Mouse (Mus musculus) layer of hippocampus, adult 2 months (tissue): ENCODE data around the gene Erbb4. TPM values are rescaled to one million over a fixed set of nuclear protein-coding genes. Genes with fewer than 3 reads are reported as not detected.

Experiments
- DNase-seq, 2 experiments: peaks; one replicate each; pipeline ENCODE4 v3.0.0; 2022; ENCODE audit warnings: low spot score in 2 of 2
- H3K27ac ChIP-seq: fragments of 200-600 bp; 2 replicates; pipeline ENCODE4 v1.8.1; 2022
- H3K4me3 ChIP-seq: fragments of 200-600 bp; 2 replicates; pipeline ENCODE4 v1.8.1; 2022; ENCODE audit warnings: mild to moderate bottlenecking
- CTCF ChIP-seq: fragments of 200-600 bp; conservative IDR thresholded peaks from 2 replicates; pipeline ENCODE4 v1.8.1; 2022; ENCODE audit warnings: antibody characterized with exemption, mild to moderate bottlenecking, moderate library complexity
- total RNA-seq, 2 experiments: library from RNA; stranded (reverse); gene quantifications; 2 replicates each; pipeline ENCODE4 v1.2.3; 2021

The Erbb4 gene
- total RNA-seq, 2 experiments from 2014 or later = 46.2 to 48.6 TPM

DNA sequence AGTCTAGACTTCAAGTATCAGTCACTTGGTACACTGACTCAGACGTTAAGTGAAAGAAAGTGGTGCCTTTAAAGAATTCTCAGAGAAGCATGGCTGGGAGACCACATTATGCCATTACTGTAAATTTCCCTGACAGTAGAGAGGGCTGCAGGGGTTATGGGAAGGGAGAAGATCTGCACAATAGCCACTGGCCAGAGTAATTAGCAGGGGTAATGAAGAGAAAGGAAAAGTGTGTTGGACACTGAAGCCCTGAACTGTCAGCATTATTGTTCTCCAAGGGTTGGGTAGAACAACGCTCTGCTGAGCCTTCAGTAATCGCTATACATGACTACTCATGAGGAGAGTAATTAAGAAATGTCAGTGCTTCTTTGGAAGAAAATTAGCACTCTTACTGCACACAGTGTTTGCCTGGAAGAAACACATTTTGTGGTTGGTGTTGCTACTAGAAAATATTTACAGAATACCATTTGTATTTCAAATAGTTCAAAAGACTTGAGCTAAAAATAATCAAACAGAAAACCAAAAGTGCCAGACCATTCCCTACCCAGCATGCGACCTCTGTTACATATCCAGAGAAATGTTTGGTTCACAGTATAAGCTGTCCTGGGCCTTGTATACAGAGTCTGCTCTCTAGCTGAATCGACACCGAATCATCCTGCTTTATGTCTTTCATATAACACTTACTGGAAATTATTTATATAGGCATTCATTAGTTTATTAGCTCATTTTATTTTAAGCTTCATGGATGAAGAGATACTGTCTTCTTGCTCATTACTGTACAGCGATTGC, 965.1 kb downstream of the Erbb4 start:
- Histone ChIP-seq H3K4me3 (no peak overlapping the region), H3K27ac (no peak overlapping the region)
- no peak for DNase-seq
- TF ChIP-seq CTCF = no peak

DNA sequence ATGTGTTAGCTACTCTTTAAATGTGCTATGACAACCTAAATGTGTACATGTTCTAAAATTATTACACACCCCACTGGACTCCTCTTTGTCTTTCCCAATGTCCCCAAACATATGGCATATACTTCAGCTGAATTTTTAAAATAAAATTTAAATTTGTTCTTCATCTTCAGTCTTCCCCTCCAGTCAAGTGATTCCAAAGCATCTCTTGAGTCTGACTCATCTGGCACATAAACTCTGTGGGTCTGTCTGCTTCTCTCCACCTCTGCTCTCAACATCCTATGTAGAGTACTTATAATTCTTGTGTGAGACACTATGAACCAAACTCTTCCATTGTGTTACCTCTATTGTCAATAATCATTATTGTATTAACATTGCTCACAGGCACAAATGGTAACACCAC, 972.9 kb downstream of the Erbb4 start:
- Histone ChIP-seq H3K4me3 (no peak overlapping the region), H3K27ac (no peak overlapping the region)
- no peak for TF ChIP-seq CTCF
- DNase-seq = no peak

DNA sequence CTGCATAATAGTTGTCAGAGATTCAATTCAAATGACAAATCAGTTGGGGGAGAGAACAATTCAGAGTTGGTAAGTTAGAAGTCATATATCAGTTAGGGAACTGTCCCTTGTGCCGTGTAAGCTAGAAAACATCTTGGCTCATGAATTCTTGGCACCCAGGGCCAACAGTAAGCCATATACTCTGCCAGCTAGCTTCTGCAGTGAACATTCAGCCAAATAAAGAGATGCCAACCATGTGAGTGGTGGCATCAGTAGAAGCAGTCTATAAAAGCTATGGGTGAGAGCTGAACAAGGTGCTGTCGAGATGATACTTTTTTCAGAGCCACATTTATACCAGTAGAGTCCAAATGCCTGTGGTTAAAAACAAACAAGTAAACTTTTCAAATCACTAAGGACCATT, 973.4 kb downstream of the Erbb4 start:
- Histone ChIP-seq H3K4me3 (no peak overlapping the region), H3K27ac (no peak overlapping the region)
- DNase-seq = no peak
- no peak for TF ChIP-seq CTCF

DNA sequence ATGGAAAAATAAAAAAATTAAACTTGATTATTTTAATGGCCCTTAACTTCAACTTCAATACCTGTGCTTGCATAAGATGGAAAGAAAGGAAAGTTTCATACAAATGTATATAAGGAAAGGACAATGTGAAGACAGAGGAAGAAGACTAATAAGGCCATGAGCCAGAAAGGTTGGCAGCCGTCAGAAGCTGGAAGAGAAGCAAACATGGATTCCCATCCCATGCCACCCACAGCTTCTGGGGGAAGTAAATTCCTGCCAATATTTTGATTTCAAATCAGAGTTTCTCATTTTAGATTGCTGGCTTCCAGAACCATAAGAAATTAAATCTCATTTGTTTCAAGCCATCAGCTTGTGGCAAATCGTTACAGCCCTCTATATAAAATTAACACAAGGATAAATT, 984.3 kb downstream of the Erbb4 start:
- TF ChIP-seq CTCF = no peak
- H3K4me3 ChIP-seq = no peak overlapping the region
- no peak for DNase-seq
- H3K27ac ChIP-seq = no peak overlapping the region

DNA sequence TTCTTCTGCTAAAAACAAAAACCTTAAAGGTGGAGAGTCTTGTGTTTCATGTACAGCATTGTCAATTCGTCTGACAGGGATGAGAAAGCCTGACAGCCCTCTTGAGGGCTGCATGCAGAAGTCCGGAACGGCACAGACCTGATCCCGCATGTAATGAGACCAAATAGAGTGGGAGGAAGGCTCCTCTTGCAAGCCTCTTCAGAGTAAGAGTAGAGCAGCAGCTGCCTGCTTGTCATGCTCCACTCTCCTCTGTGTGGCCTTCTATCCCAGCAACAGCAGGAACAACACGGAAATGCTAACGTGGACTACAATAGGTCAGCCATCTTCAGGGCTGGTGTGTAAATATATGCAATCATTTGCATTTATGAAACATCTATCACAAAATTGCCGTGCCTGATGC, 987.5 kb downstream of the Erbb4 start:
- Histone ChIP-seq H3K4me3 (no peak overlapping the region), H3K27ac (no peak overlapping the region)
- DNase-seq = no peak
- no peak for TF ChIP-seq CTCF

DNA sequence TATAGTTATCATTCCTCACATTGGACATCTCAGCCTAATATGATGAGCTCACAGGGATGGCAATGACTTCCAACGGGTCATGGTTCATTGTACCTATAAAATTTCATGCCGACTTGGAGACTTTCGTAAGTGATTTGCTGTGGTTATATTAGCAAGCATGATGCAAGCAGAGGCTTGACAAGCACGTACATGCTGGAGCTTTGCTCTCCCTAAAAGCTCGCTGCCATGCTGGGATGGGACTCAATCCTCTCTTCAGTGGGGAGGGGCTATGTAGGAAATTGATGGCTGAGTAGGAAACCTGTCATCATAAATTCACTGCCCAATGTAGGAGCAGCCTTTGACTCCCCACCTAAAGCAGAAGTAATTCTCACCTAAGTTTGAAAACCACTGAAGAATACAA, 992.1 kb downstream of the Erbb4 start:
- Histone ChIP-seq H3K27ac (no peak overlapping the region), H3K4me3 (no peak overlapping the region)
- TF ChIP-seq CTCF = no peak
- no peak for DNase-seq

DNA sequence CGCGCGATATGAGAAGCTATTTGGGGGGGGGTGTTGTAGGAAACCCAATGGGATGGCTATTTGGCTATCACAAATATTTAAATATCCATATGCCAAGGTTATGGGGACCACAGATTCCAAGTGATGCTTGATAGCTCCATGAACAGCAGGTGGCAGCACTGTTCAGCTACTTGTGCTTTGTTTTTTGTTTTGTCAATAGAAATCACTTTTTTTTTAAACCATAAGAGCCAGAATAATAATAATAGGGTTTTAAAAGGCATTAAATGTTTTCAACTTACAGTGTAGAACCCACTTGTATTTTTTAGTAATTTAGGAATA, 1001.4 kb downstream of the Erbb4 start:
- peak; percentile 89 for TF ChIP-seq CTCF
- no peak overlapping the region for H3K4me3 ChIP-seq
- no peak overlapping the region for H3K27ac ChIP-seq
- peak in 1 of 2 experiments; percentile 44 for DNase-seq

DNA sequence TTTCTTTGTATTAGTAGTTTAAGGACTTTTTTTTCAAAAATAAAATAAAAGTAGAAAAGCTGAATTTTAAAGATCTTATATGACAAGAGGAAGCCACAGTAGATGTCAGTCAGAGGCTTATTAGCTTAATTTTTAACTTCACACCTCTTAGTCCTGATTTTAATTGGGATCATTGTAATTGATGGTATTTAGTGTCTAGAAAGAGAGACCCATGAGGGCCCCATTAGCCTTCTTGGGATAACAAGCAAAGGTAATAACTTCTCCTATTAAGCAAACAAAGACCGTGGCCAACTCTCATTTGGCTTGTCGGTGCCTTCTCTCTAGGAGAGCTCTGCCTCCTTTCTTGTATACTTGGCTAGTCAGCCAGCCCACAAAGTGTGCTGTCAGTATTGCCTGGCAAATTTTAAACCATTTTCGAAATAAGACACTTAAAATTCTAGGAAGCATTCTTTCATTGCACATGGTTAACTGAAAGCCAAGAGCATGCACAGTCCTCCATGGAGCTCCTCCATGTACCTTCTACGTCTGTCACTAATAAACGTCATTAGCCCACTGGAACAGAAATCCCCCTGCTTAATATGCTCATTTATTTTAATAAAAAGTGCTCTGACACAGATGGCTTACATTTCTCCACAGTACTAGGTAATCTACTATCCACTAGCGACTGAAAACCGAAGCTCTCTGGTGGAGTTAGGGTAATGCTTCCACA, 1001.9 kb downstream of the Erbb4 start:
- no peak for TF ChIP-seq CTCF

DNA sequence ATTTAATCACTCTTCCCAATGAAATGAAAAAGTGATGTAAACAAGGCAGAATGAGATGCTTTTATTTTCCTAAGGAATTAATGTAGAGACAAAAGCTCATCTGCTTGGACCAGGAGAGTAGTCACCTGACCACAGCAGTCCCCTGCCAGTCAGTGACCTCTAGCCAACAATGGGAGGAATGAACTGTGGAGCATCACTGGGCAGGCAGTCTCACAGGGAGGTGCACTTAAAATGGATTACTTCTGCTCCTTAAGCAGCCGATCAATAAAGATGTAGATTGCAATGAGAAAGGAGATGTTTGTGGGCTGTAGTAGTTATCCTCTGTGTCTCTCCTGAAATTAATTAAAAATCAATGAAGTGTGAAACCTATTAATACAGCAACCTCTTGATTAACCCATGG, 1018.2 kb downstream of the Erbb4 start:
- no peak for DNase-seq
- H3K27ac ChIP-seq = no peak overlapping the region
- H3K4me3 ChIP-seq = no peak overlapping the region
- no peak for TF ChIP-seq CTCF

More for the DNA sequence above, 1001.9 kb downstream of the Erbb4 start:
- H3K4me3 ChIP-seq = no peak overlapping the region
- no peak for DNase-seq
- no peak overlapping the region for H3K27ac ChIP-seq

DNA sequence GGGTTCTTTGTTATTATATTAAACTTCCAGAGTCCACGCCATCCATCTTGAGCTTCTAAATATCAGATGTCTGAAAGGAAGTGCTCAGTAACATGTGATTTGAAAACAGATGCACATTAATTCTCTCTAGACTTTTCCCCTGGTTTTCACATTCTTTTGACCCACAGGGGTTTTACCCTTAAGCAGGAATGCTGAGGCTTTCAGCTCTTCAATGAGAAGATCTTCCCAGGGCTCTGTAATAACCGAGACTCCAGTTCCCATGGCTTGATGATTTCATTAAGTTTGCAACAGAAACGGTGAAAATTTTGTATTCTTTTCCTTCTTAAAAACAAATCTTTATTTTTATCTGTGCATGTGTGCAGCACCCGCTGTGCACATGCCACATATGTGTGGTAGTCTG, 1051.4 kb downstream of the Erbb4 start:
- H3K27ac ChIP-seq = no peak overlapping the region
- no peak for TF ChIP-seq CTCF

DNA sequence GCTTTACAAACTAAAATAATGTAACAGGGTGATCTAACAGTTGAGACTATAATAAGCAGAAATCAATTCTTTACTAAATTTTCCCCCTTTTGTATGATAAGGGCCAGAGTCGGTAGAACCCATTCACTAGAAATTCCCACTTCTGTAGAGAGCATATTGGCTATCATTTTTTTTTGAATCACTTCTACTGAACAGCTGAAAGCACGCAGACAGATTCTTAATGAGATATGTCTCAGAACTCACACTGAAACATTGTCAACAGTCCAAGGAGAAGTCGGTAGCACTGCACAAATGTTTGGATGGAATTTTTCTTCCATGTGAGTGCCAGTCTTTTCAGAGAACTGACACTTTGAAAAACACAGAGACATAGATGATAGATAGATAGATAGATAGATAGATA, 1053.1 kb downstream of the Erbb4 start:
- H3K4me3 ChIP-seq = no peak overlapping the region
- DNase-seq = no peak
- H3K27ac ChIP-seq = no peak overlapping the region
- TF ChIP-seq CTCF = no peak

More for the DNA sequence above, 1051.4 kb downstream of the Erbb4 start:
- no peak for DNase-seq
- no peak overlapping the region for H3K4me3 ChIP-seq

DNA sequence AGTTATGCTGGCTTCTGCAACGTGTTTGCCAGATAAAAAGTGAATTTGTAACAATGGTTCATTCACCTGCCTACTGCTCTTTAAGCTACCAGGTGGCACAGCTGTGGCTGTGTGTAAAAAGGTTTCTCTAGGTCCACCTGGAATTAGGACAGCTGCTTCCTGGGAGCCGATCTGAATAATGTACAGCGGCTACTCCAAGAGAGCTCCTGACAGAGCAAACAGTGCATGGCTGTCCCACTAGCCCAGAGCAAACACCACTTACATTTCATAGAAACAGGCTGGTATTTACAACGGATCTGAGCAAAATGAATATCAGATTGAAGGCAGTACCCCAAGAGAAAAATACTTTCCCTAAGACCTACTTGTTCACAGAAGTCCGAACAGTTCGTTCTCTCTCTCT, 1058.0 kb downstream of the Erbb4 start:
- Histone ChIP-seq H3K27ac (no peak overlapping the region), H3K4me3 (no peak overlapping the region)
- no peak for DNase-seq
- no peak for TF ChIP-seq CTCF

DNA sequence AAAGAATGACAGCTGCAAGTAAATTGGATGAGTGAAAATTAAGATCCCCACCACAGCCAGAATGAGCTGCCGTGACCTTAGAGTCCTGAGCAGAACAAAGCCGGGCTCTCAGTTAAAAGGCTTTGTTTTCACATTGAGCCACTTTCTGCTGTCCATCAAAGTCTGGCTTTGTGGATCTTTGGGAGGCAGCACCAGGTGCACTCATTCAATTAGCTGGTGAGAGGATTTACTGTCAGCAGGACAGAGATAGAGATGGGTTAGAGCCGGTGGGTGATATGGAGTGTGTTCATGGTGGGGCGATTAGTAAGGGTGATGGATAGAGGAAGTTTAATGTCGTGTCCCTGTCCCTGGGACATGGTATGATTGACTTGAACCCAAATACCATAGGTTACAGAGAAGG, 1060.7 kb downstream of the Erbb4 start:
- Histone ChIP-seq H3K4me3 (peak overlapping the region; percentile 45), H3K27ac (no peak overlapping the region)
- no peak for DNase-seq
- TF ChIP-seq CTCF = no peak

DNA sequence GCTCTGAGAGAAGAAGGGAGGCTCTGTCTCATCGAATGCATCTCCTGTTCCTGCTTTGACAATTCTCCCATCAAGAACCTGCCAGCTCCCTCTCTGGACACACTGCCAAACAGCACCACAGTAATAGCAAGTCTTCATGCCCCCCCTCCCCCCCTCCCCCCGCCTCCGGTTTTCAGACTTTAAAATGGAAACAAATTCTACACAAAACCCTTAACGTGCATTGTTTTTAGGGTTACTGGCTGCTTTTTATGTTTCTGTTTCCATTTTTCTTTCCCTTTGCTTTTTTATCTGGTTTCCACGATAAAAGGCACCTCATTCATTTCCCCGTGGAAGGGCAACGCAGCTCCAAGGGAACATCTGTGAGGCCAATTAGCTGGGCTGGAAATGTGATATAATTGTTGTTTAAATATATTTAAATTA, 1061.3 kb downstream of the Erbb4 start:
- peak; percentile 41 for TF ChIP-seq CTCF
- Histone ChIP-seq H3K4me3 (peak overlapping the region; percentile 45), H3K27ac (0 out of 2 replicates have a peak overlapping the region, but pooled peaks have one; percentile 36)
- peak in 1 of 2 experiments; percentile 11 for DNase-seq
